Mouse (Mus musculus) lung, postnatal 0 days (tissue): Measurements from ENCODE around the gene Yy1.

Experiments
- CTCF ChIP-seq: IDR thresholded peaks from 2 replicates; pipeline ENCODE4 v1.5.1; 2016; ENCODE audit warnings: antibody characterized with exemption, mild to moderate bottlenecking
- EP300 ChIP-seq: IDR thresholded peaks from 2 replicates; pipeline ENCODE4 v1.6.1; 2016; ENCODE audit warnings: antibody characterized with exemption, mild to moderate bottlenecking, control low read depth

GRCm38 (mm10) chr12:108834786-108835185, 42.0 kb downstream of the Yy1 start:
- TF ChIP-seq CTCF (no peak), EP300 (no peak)
